Mouse (Mus musculus) heart, adult 2 months (tissue): ENCODE results near the gene Tmem53. TPM values are rescaled to one million over a fixed set of nuclear protein-coding genes. Genes with fewer than 3 reads are reported as not detected.

Experiments used
- DNase-seq, 2 experiments: peaks; one replicate each; pipeline ENCODE4 v3.0.0; 2021
- H3K27ac ChIP-seq: fragments of 200-600 bp; 2 replicates; pipeline ENCODE4 v1.8.1; 2022
- H3K27me3 ChIP-seq: fragments of 200-500 bp; 2 replicates; pipeline ENCODE4 v1.6.1; 2012; ENCODE audit warnings: mild to moderate bottlenecking, low read length, inconsistent platforms, mixed read lengths; ENCODE audit not compliant: control insufficient read depth, insufficient read depth
- H3K36me3 ChIP-seq: fragments of 200-500 bp; 2 replicates; pipeline ENCODE4 v1.6.1; 2012; ENCODE audit warnings: low read length, inconsistent platforms; ENCODE audit not compliant: control insufficient read depth, insufficient read depth
- H3K4me1 ChIP-seq: fragments of 200-500 bp; 2 replicates; pipeline ENCODE4 v1.6.1; 2011; ENCODE audit warnings: low read length; ENCODE audit not compliant: control insufficient read depth, insufficient read depth
- H3K4me3 ChIP-seq: fragments of 200-600 bp; 2 replicates; pipeline ENCODE4 v1.8.1; 2022
- H3K79me2 ChIP-seq: fragments of 200-500 bp; replicated peaks from 2 replicates; pipeline ENCODE4 v1.6.1; 2012; ENCODE audit warnings: mild to moderate bottlenecking, inconsistent platforms, low read length, moderate library complexity, mixed read lengths; ENCODE audit not compliant: control insufficient read depth, insufficient read depth
- H3K9ac ChIP-seq: fragments of 200-500 bp; 2 replicates; pipeline ENCODE4 v1.6.1; 2012; ENCODE audit warnings: low read depth, mild to moderate bottlenecking, control low read depth, inconsistent platforms, low read length, mixed read lengths
- CTCF ChIP-seq: fragments of 200-600 bp; IDR thresholded peaks from 2 replicates; pipeline ENCODE4 v1.8.1; 2022; ENCODE audit warnings: antibody characterized with exemption, mild to moderate bottlenecking, moderate library complexity
- EP300 ChIP-seq: fragments of 200-500 bp; IDR thresholded peaks from 2 replicates; pipeline ENCODE4 v1.6.1; 2011; ENCODE audit warnings: low read depth, low read length, control low read depth; ENCODE audit not compliant: insufficient read depth
- POLR2A ChIP-seq: fragments of 200-500 bp; IDR thresholded peaks from 2 replicates; pipeline ENCODE4 v1.6.1; 2011; ENCODE audit warnings: mild to moderate bottlenecking, low read depth, low read length, control low read depth; ENCODE audit not compliant: insufficient read depth
- WGBS: fragments of 180-500 bp; shearing (Covaris S2); methylation state at CpG from one replicate; pipeline ENCODE4 v1.1.7; 2018; 5-methylcytosine and 5-hydroxymethylcytosine counted together
- intact Hi-C: fragments of 180-260 bp; cut with DNase I; formaldehyde crosslinking; loops from one replicate; pipeline ENCODE4 v1.15.1; 2025
- polyA plus RNA-seq: library from polyadenylated mRNA; depleted of rRNA; stranded (reverse); fragments of >200 nt; gene quantifications from 2 replicates; pipeline ENCODE4 v1.2.3, GENCODE M21; 2012; rRNA removed
- total RNA-seq, 2 experiments: library from RNA; stranded (reverse); gene quantifications; 2 replicates each; pipeline ENCODE4 v1.2.3; 2021

Gene Tmem53
- total and polyA plus RNA-seq, 3 experiments, result 25.0 to 62.3 (median 30.6) TPM

DNA sequence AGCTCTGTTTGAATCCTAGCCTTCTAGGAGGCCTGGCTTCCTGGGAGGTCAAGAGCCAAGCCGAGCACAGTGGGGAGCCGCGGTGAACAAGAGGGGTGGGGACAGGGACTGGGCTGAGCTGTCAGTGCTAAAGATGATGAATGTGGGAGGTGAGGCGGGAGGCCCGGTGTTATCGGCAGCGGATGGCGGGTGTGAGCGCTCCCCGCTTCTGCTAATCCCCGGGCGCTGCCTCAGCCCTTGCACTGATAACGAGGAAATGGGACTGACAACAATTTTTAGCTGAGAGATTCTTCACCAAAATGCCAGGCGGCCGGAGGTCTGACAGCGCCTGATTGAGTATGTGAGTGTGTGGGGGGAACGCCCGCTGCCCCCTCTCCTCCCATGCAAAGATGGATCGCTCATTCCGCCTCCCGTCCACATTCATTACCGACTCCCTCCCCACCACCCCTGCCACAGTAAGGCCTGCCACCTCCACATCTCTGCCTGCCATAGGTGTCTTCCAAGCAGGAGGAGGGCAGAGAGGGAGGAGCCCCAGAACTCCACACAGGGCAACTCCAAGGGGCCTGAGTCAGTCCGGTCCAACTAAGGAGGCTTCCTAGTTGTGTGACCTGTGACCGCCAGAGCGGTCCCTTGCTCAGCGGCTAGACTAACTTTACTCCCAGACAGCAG lies 60.8 kb downstream of the Tmem53 start:
- Histone ChIP-seq H3K36me3 (no peaks in the 10 kb centered on the region), H3K9ac (no peak overlapping the region), H3K27me3 (0 out of 2 replicates have a peak, but pooled peaks cover 2% of the 10 kb centered on the region), H3K27ac (no peak overlapping the region), H3K4me1 (no peaks in the 10 kb centered on the region), H3K4me3 (no peak overlapping the region), H3K79me2 (no peaks in the 10 kb centered on the region)
- intact Hi-C loops, result loop anchor here (2.0 kb wide), 1 partner anchor 42 kb away; no protein-coding TSS in a partner anchor
- DNase-seq, result no peak
- TF ChIP-seq POLR2A (no peak), CTCF (no peak), EP300 (no peak)
- 19% methylated on average over 26 of the region's 26 CpGs for WGBS

DNA sequence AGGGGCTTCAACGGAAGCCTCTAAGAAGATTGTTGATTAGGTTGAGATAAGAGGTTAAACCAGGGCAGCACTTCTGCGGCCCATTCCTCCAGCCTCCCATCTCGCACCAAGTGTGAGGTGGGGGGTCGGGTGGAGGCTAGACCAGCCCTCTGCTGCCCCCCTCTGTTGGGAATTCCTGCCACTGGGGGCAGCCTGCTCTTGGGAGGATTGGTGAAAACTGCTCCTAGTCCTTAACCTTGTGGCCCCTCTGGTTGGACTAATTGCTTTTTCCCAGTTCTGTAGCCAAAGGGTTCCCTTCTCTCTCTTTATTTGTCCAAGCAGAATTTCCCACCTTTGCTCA lies 61.3 kb downstream of the Tmem53 start:
- intact Hi-C loops, result loop anchor here (2.0 kb wide), 1 partner anchor 42 kb away; no protein-coding TSS in a partner anchor
- peak in 1 of 2 experiments; percentile 39 for DNase-seq
- H3K4me1 ChIP-seq, result no peaks in the 10 kb centered on the region
- no peaks in the 10 kb centered on the region for H3K79me2 ChIP-seq
- H3K27me3 ChIP-seq, result peaks cover 2% of the 10 kb centered on the region; the same call in 1 of the 2 replicates
- H3K36me3 ChIP-seq, result no peaks in the 10 kb centered on the region
- 7% methylated on average over 4 of the region's 4 CpGs for WGBS
- TF ChIP-seq EP300, result no peak
- TF ChIP-seq CTCF, result peak; percentile 67
- no peak overlapping the region for H3K4me3 ChIP-seq
- H3K27ac ChIP-seq, result no peak overlapping the region
- H3K9ac ChIP-seq, result no peak overlapping the region

DNA sequence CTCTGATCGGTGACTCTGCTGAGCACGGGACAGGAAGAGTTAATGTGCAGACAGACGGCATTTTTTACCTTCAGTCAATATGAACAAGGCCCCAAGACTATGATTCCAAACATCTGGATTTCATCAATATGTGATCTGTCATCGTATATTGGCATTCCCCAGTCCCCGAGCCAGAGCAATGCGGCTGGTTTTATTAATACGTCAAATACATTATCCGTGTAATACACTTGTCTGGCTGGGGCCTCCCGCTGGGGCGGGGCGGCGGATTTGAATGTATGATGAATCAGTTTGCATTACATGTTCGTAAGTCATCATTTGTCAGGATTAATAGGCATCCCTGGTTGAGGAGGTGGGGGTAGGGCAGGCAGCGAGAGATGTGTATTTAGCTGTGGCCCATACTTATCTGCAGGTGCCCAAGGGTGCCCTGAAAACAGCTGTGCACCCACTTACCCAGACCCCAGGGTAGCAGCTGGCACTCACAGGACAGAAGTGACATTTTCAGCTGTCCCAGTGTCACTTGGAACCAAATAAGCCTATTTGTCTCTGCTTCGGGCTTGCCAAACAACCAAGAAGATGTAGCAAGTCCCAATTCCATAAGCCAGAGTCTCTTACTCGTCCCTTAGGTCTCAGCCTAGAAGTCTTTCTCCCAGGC lies 63.2 kb downstream of the Tmem53 start:
- intact Hi-C loops, result no loop called here
- no peak for DNase-seq
- Histone ChIP-seq H3K9ac (no peak overlapping the region), H3K36me3 (no peaks in the 10 kb centered on the region), H3K27me3 (peaks cover 2% of the 10 kb centered on the region; the same call in 1 of the 2 replicates), H3K27ac (no peak overlapping the region), H3K4me1 (no peaks in the 10 kb centered on the region), H3K4me3 (no peak overlapping the region), H3K79me2 (no peaks in the 10 kb centered on the region)
- 83% methylated on average over 16 of the region's 16 CpGs for WGBS
- TF ChIP-seq POLR2A (no peak), CTCF (no peak), EP300 (no peak)

DNA sequence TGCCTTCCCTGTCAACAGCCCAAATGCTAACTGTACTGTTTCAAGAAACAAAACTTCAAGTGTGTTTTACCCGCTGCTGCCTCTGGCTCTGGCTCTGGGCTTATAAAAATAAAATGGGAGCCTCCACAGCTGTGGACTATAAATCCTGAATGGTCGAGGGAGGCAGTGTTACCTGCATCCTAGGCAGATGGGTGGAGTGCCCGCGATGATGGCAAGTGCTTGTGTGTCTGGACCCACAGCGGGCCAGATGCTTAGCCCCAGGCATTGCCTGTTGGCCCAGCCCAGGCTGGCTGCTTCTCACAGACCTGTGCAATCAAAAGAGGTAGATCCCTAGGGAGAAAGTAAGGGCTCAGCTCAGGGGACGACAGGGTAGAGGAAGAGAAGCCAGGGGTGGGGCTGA lies 65.0 kb downstream of the Tmem53 start:
- H3K4me1 ChIP-seq, result no peaks in the 10 kb centered on the region
- no peak overlapping the region for H3K4me3 ChIP-seq
- TF ChIP-seq POLR2A (no peak), CTCF (no peak), EP300 (no peak)
- H3K79me2 ChIP-seq, result no peaks in the 10 kb centered on the region
- DNase-seq, result no peak
- H3K27ac ChIP-seq, result no peak overlapping the region
- WGBS, result 57% methylated on average over 6 of the region's 6 CpGs
- intact Hi-C loops, result no loop called here
- peaks cover 2% of the 10 kb centered on the region; the same call in 1 of the 2 replicates for H3K27me3 ChIP-seq
- H3K9ac ChIP-seq, result no peak overlapping the region
- H3K36me3 ChIP-seq, result no peaks in the 10 kb centered on the region

DNA sequence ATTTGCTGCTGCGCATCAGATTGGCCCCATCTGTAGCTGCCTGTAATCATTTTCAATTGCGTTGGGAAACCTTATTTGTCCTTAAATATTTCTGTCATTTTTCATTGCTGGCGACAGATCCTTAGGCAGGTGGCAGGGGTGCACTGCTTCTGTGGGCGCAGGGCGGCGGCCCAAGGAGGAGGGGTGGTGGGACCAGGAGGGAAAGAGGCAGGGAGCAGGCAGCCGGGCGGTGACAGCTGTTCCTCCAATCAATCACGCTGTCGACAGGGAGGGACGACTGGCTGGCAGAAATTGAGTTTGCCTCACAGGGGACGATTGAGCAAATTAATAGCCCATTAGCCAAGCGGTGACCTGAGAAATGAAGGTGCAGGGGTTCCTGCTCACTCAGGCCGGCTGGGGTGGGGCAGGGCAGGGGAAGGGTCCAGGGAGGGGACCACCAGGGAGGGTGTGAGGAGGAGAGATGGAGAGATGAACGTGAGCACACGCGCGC lies 66.0 kb downstream of the Tmem53 start:
- H3K36me3 ChIP-seq, result no peaks in the 10 kb centered on the region
- H3K9ac ChIP-seq, result no peak overlapping the region
- TF ChIP-seq POLR2A (no peak), CTCF (no peak), EP300 (no peak)
- H3K27ac ChIP-seq, result no peak overlapping the region
- no peak overlapping the region for H3K4me3 ChIP-seq
- intact Hi-C loops, result no loop called here
- no peaks in the 10 kb centered on the region for H3K4me1 ChIP-seq
- H3K79me2 ChIP-seq, result no peaks in the 10 kb centered on the region
- DNase-seq, result no peak
- WGBS, result 21% methylated on average over 18 of the region's 18 CpGs
- peaks cover 2% of the 10 kb centered on the region; the same call in 1 of the 2 replicates for H3K27me3 ChIP-seq

Other genes starting within 250 kb of the Tmem53 start
- gene Eif2b3, start 232.5 kb upstream of the Tmem53 start, total RNA-seq, result 10 to 100 TPM; 12.0 to 14.6 TPM
- gene Eif2b3, start 232.5 kb upstream of the Tmem53 start, polyA plus RNA-seq, result 7.9 and 11.6 TPM in 2 replicates
- under 1 TPM; 0.70 to 0.86 TPM for gene Ptch2, start 155.9 kb upstream of the Tmem53 start, total RNA-seq
- gene Ptch2, start 155.9 kb upstream of the Tmem53 start, polyA plus RNA-seq, result 2.4 and 3.2 TPM in 2 replicates
- gene Btbd19, start 126.2 kb upstream of the Tmem53 start, total RNA-seq, result 1 to 10 TPM; 2.9 to 3.2 TPM
- gene Btbd19, start 126.2 kb upstream of the Tmem53 start, polyA plus RNA-seq, result 6.6 and 12.2 TPM in 2 replicates
- not detected for gene Tctex1d4, start 125.2 kb upstream of the Tmem53 start, total RNA-seq
- 0.29 and 4.2 TPM in 2 replicates for gene Tctex1d4, start 125.2 kb upstream of the Tmem53 start, polyA plus RNA-seq
- 1 to 10 TPM; 1.4 to 1.9 TPM for gene Plk3, start 118.0 kb upstream of the Tmem53 start, total RNA-seq
- gene Plk3, start 118.0 kb upstream of the Tmem53 start, polyA plus RNA-seq, result 4.5 and 4.7 TPM in 2 replicates
- 100 to 1,000 TPM; 553 to 608 TPM for gene Rps8, start 95.7 kb upstream of the Tmem53 start, total RNA-seq
- gene Rps8, start 95.7 kb upstream of the Tmem53 start, polyA plus RNA-seq, result 315 and 381 TPM in 2 replicates
- under 1 TPM; 0.14 to 0.26 TPM for gene Kif2c, start 69.3 kb upstream of the Tmem53 start, total RNA-seq
- gene Kif2c, start 69.3 kb upstream of the Tmem53 start, polyA plus RNA-seq, result 0.25 and 0.41 TPM in 2 replicates
- gene Armh1, start 174 bp downstream of the Tmem53 start, total RNA-seq, result not detected
- 0.43 TPM in 1 of 2 replicates, not detected in the other for gene Armh1, start 174 bp downstream of the Tmem53 start, polyA plus RNA-seq
- gene Rnf220, start 245.1 kb downstream of the Tmem53 start, total RNA-seq, result 10 to 100 TPM; 32.3 to 33.2 TPM
- 41.4 and 58.5 TPM in 2 replicates for gene Rnf220, start 245.1 kb downstream of the Tmem53 start, polyA plus RNA-seq